Mouse (Mus musculus) retina, postnatal 7 days (tissue): ENCODE results near the gene Myo15b.

ENCODE experiments used
- DNase-seq: peaks from one replicate; pipeline ENCODE4 v3.0.0-alpha.2; 2012; ENCODE audit warnings: low read depth, low spot score

Myo15b gene

GRCm38 (mm10) chr11:115902831-115903230 lies 44.6 kb downstream of the Myo15b start:
- no peak for DNase-seq

GRCm38 (mm10) chr11:115903384-115904230 lies 45.4 kb downstream of the Myo15b start:
- no peak for DNase-seq

- no peak for DNase-seq
Measured at GRCm38 (mm10) chr11:115904231-115904955, 46.2 kb downstream of the Myo15b start.

GRCm38 (mm10) chr11:115904956-115905790 lies 47.0 kb downstream of the Myo15b start:
- DNase-seq, result no peak

GRCm38 (mm10) chr11:115906116-115906515 lies 47.9 kb downstream of the Myo15b start:
- DNase-seq, result no peak

- peak; percentile 43 for DNase-seq
Measured at GRCm38 (mm10) chr11:115906521-115906920, 48.3 kb downstream of the Myo15b start.

GRCm38 (mm10) chr11:115911134-115911561 lies 52.9 kb downstream of the Myo15b start:
- DNase-seq, result no peak

GRCm38 (mm10) chr11:115911632-115912376 lies 53.6 kb downstream of the Myo15b start, which contains the start of gene Smim6:
Gene Smim6, plus strand, starts transcription at chr11:115912017.
- no peak for DNase-seq

GRCm38 (mm10) chr11:115916579-115916978 lies 58.4 kb downstream of the Myo15b start:
- DNase-seq, result no peak

GRCm38 (mm10) chr11:115918637-115919036 lies 60.4 kb downstream of the Myo15b start:
- DNase-seq, result no peak

GRCm38 (mm10) chr11:115919073-115919472 lies 60.9 kb downstream of the Myo15b start:
- DNase-seq, result no peak

GRCm38 (mm10) chr11:115920110-115920818 lies 62.1 kb downstream of the Myo15b start:
- DNase-seq, result no peak

GRCm38 (mm10) chr11:115921986-115922385 lies 63.8 kb downstream of the Myo15b start:
- DNase-seq, result no peak

GRCm38 (mm10) chr11:115929031-115929430 lies 70.8 kb downstream of the Myo15b start:
- DNase-seq, result no peak

- DNase-seq, result no peak
Measured at GRCm38 (mm10) chr11:115929818-115930217, 71.6 kb downstream of the Myo15b start.

GRCm38 (mm10) chr11:115931235-115931634 lies 73.0 kb downstream of the Myo15b start:
- no peak for DNase-seq

GRCm38 (mm10) chr11:115933108-115933746 lies 75.0 kb downstream of the Myo15b start, which contains the start of the genes Sap30bp and Recql5:
Gene Sap30bp, plus strand, starts transcription at chr11:115933282.
Gene Recql5, minus strand, starts transcription at chr11:115933477.
- DNase-seq, result peak; percentile 98

- DNase-seq, result no peak
Measured at GRCm38 (mm10) chr11:115933747-115934110, 75.5 kb downstream of the Myo15b start.

- peak; percentile 62 for DNase-seq
Measured at GRCm38 (mm10) chr11:115939690-115940329, 81.6 kb downstream of the Myo15b start.
